Mouse (Mus musculus) limb, embryonic 12.5 days (tissue): ENCODE data around the gene Tnfrsf22. TPM values are rescaled to one million over a fixed set of nuclear protein-coding genes. Genes with fewer than 3 reads are reported as not detected.
"Not testable (repeated sequence)": the region's sequence is repeated elsewhere in the genome, so short reads cannot be mapped to it uniquely, and the experiment has no call there.

Experiments
- ATAC-seq: fragments of 200-750 bp; cut with Nextera tagmentation; 2 replicates; pipeline ENCODE4 v1.8.0; 2017; ENCODE audit warnings: low read depth, moderate TSS enrichment; ENCODE audit not compliant: insufficient number of reproducible peaks, insufficient read depth, low FRiP score, low TSS enrichment
- H3K27ac ChIP-seq: fragments of 300-500 bp; sonication (generic); 2 replicates; pipeline ENCODE4 v1.5.1; 2016; ENCODE audit warnings: mild to moderate bottlenecking, moderate library complexity
- H3K27me3 ChIP-seq: fragments of 300-500 bp; sonication (generic); 2 replicates; pipeline ENCODE4 v1.6.1; 2016; ENCODE audit warnings: mild to moderate bottlenecking, moderate library complexity
- H3K36me3 ChIP-seq: fragments of 300-500 bp; sonication (generic); 2 replicates; pipeline ENCODE4 v1.6.1; 2016; ENCODE audit warnings: mild to moderate bottlenecking, moderate library complexity
- H3K4me1 ChIP-seq: fragments of 300-500 bp; sonication (generic); replicated peaks from 2 replicates; pipeline ENCODE4 v1.6.1; 2016
- H3K4me2 ChIP-seq: fragments of 300-500 bp; sonication (generic); 2 replicates; pipeline ENCODE4 v1.6.1; 2016; ENCODE audit warnings: mild to moderate bottlenecking, moderate library complexity
- H3K4me3 ChIP-seq: fragments of 300-500 bp; sonication (generic); replicated peaks from 2 replicates; pipeline ENCODE4 v1.5.1; 2016; ENCODE audit warnings: mild to moderate bottlenecking
- H3K9ac ChIP-seq: fragments of 300-500 bp; sonication (generic); replicated peaks from 2 replicates; pipeline ENCODE4 v1.6.1; 2016; ENCODE audit warnings: mild to moderate bottlenecking, moderate library complexity
- H3K9me3 ChIP-seq: fragments of 300-500 bp; sonication (generic); 2 replicates; pipeline ENCODE4 v1.6.1; 2016; ENCODE audit warnings: mild to moderate bottlenecking, moderate library complexity
- WGBS: fragments of 180-500 bp; shearing (Covaris S2); methylation state at CpG from one replicate; pipeline ENCODE4 v1.1.7; 2016; 5-methylcytosine and 5-hydroxymethylcytosine counted together
- polyA plus RNA-seq: library from polyadenylated mRNA; unstranded; fragments of >200 nt; fragmentation: Nextera tagmentation; extraction: Ambion mirVana; gene quantifications from 2 replicates; pipeline ENCODE4 v1.2.1, GENCODE M21; 2016

The Tnfrsf22 gene
- polyA plus RNA-seq, result 11.4 and 12.8 TPM in 2 replicates

DNA sequence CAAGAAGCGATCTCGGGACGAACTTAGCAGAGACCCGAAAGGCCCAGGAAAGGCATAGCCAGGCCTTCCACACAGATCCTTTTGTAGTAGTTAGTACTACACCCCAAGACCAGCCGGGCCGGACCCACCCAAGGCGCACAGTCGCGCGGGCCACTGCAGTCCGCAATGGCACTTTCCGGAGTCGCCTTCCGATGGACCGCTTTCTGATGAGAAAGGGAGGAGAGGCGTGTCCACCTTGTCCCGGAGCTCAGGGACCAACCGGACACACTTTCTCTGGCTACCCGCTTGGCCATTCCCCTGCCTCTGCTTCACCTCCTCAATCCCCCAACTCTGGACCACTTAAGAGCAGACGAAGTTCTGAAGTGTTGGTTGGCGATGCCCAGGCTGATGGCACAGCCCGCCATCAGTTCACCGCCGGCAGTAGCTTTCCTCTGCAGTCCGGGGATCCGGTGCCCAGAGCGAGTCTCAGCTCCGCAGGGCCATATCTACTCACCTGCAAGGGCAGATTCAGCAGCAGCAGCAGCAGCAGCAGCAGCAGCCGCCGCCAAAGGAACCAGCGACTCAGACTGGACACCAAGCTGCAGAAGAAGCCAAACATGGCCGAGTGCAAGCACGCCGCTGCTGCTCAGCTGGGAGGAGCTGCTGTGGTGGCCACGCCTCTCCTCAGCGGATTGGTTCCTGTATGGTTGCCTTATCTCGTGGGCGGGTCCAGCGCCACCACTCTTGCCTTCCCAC lies at the start of gene Tnfrsf22:
Tnfrsf22 (minus strand) TSS at position 628 of the 735 bp plus-strand sequence.
- H3K9ac ChIP-seq, result peak within 1 kb of the TSS; percentile 66
- H3K27ac ChIP-seq, result 0 out of 2 replicates have a peak within 1 kb of the TSS, but pooled peaks have one; percentile 17
- H3K9me3 ChIP-seq, result peaks cover 13% of the 10 kb centered on the region; the same call in 1 of the 2 replicates
- H3K36me3 ChIP-seq, result no peaks in the 10 kb centered on the region
- 2% methylated on average over 39 of the region's 39 CpGs for WGBS
- H3K4me1 ChIP-seq, result no peaks in the 10 kb centered on the region
- peak; percentile 92 for ATAC-seq
- no peaks in the 10 kb centered on the region for H3K27me3 ChIP-seq
- peak within 1 kb of the TSS; percentile 82 for H3K4me2 ChIP-seq
- peak within 1 kb of the TSS; percentile 71 for H3K4me3 ChIP-seq

GRCm38 (mm10) chr7:143696140-143696539 lies 46.7 kb upstream of the Tnfrsf22 start:
- no peak overlapping the region for H3K9ac ChIP-seq
- H3K4me1 ChIP-seq, result no peaks in the 10 kb centered on the region
- peaks cover 90% of the 10 kb centered on the region for H3K36me3 ChIP-seq
- no peak for ATAC-seq
- no peak overlapping the region for H3K4me2 ChIP-seq
- no peak overlapping the region for H3K4me3 ChIP-seq
- H3K9me3 ChIP-seq, result 0 out of 2 replicates have a peak, but pooled peaks cover 4% of the 10 kb centered on the region
- no peaks in the 10 kb centered on the region for H3K27me3 ChIP-seq
- 65% methylated on average over 2 of the region's 2 CpGs for WGBS
- H3K27ac ChIP-seq, result no peak overlapping the region

GRCm38 (mm10) chr7:143694550-143694949 lies 45.1 kb upstream of the Tnfrsf22 start:
- 90% methylated on average over 7 of the region's 7 CpGs for WGBS
- peaks cover 95% of the 10 kb centered on the region for H3K36me3 ChIP-seq
- no peak overlapping the region for H3K4me3 ChIP-seq
- no peaks in the 10 kb centered on the region for H3K4me1 ChIP-seq
- H3K27me3 ChIP-seq, result no peaks in the 10 kb centered on the region
- no peak for ATAC-seq
- 0 out of 2 replicates have a peak, but pooled peaks cover 4% of the 10 kb centered on the region for H3K9me3 ChIP-seq
- H3K9ac ChIP-seq, result no peak overlapping the region
- H3K27ac ChIP-seq, result no peak overlapping the region
- no peak overlapping the region for H3K4me2 ChIP-seq

GRCm38 (mm10) chr7:143692746-143693510 lies 43.5 kb upstream of the Tnfrsf22 start:
- WGBS, result 87% methylated on average over 12 of the region's 12 CpGs

GRCm38 (mm10) chr7:143691909-143692308 lies 42.4 kb upstream of the Tnfrsf22 start:
- 91% methylated on average over 4 of the region's 4 CpGs for WGBS
- Histone ChIP-seq H3K9me3 (0 out of 2 replicates have a peak, but pooled peaks cover 4% of the 10 kb centered on the region), H3K9ac (no peak overlapping the region), H3K4me1 (no peaks in the 10 kb centered on the region), H3K27me3 (no peaks in the 10 kb centered on the region), H3K4me3 (no peak overlapping the region), H3K4me2 (no peak overlapping the region), H3K27ac (no peak overlapping the region), H3K36me3 (peaks cover 90% of the 10 kb centered on the region)
- ATAC-seq, result no peak

More at GRCm38 (mm10) chr7:143692746-143693510, 43.5 kb upstream of the Tnfrsf22 start:
- Histone ChIP-seq H3K9ac (no peak overlapping the region), H3K36me3 (peaks cover 95% of the 10 kb centered on the region), H3K27me3 (no peaks in the 10 kb centered on the region), H3K4me1 (no peaks in the 10 kb centered on the region), H3K4me3 (no peak overlapping the region), H3K4me2 (no peak overlapping the region), H3K9me3 (0 out of 2 replicates have a peak, but pooled peaks cover 4% of the 10 kb centered on the region), H3K27ac (no peak overlapping the region)
- ATAC-seq, result no peak

- Histone ChIP-seq H3K4me2 (no peak overlapping the region), H3K27ac (no peak overlapping the region), H3K36me3 (peaks cover 84% of the 10 kb centered on the region), H3K4me1 (no peaks in the 10 kb centered on the region), H3K27me3 (no peaks in the 10 kb centered on the region), H3K4me3 (no peak overlapping the region), H3K9ac (no peak overlapping the region), H3K9me3 (0 out of 2 replicates have a peak, but pooled peaks cover 2% of the 10 kb centered on the region)
- WGBS, result 92% methylated on average over 5 of the region's 5 CpGs
- ATAC-seq, result no peak
Observed at GRCm38 (mm10) chr7:143691181-143691580, 41.7 kb upstream of the Tnfrsf22 start.

DNA sequence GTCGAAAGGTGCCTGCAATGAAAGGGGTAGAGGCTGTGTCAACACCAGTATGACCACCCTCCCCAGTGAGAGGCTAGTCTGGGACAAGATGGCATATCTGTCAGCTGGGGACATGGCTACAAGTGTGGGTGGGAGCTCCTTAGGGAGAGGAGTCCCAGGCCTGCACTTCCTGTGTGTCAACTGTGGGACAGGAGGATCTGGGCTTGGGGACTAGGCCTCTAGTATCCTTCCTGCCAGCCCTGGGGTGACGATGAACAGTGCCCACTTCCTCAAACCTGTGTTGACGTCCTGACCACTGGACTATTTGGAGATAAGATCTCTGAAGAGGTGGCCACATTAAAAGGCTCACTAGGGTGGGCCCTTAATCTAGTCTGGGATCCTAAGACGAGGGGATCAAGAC lies 40.5 kb upstream of the Tnfrsf22 start:
- no peak for ATAC-seq
- WGBS, result 66% methylated on average over 4 of the region's 4 CpGs
- Histone ChIP-seq H3K36me3 (peaks cover 72% of the 10 kb centered on the region), H3K4me1 (no peaks in the 10 kb centered on the region), H3K9me3 (no peaks in the 10 kb centered on the region), H3K9ac (no peak overlapping the region), H3K27me3 (peaks cover 4% of the 10 kb centered on the region), H3K27ac (no peak overlapping the region), H3K4me3 (no peak overlapping the region), H3K4me2 (no peak overlapping the region)

DNA sequence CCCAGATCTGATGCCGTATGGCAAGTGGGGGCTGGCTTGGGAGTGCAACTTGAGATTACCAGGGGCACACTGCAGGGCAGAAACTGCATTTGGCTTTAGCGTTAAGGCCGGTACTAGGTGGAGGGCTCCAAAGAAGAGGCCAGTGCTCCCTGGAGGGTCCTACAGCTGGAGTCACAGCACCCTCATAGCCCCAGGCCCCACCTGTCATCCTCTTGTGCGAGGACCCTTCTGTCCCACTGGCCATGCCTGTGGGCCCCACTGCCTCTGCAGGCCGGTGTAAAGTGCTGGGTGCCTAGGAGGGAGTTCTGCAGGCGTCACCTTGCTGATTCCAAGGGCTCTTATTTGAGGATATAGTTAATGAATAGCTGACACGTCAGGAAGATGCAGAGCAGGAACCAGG lies 40.0 kb upstream of the Tnfrsf22 start:
- Histone ChIP-seq H3K9ac (no peak overlapping the region), H3K27ac (no peak overlapping the region), H3K4me2 (no peak overlapping the region), H3K27me3 (peaks cover 5% of the 10 kb centered on the region), H3K9me3 (no peaks in the 10 kb centered on the region), H3K4me1 (no peaks in the 10 kb centered on the region), H3K36me3 (peaks cover 67% of the 10 kb centered on the region), H3K4me3 (no peak overlapping the region)
- no peak for ATAC-seq
- 73% methylated on average over 7 of the region's 7 CpGs for WGBS

DNA sequence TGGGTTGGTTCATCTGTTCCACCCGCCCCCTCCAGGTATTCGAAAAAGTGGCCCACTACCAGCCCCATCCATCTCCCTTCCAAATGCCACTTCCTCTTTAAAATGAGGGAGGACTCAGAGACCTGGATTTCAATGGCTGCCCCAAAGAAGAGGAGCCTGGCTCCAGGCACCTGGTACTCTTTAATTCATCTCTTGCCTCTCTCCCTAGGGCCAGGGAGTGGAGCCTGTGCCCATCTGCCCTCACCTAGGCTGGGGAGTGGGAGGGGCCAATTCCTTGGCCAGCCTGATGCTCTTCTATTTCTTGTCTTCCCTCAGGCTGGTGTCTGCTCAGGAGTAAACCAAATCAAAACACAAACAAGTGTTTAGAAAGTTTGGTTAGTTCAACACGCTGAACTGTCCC lies 37.2 kb upstream of the Tnfrsf22 start:
- H3K36me3 ChIP-seq, result peaks cover 39% of the 10 kb centered on the region
- WGBS, result 66% methylated on average over 3 of the region's 3 CpGs

DNA sequence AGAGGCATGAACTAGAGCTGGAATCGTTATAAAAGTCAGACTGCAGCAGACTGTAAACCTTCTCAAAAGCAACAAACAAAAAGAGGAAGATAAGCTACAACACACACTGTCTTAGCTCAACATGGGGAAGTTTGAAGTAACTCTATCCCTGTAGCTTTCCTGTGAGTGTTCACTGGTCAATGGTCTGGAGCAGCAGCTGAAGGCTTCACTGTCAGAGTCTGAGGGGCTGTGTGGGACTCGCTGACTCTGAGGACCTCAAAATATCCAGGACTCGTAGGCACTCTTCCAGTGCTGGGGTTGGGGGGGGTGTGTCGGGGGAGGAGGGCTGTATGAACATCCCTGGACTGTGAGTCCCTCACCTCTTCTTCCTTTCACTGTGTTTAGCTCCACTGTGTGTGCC lies 36.7 kb upstream of the Tnfrsf22 start:
- H3K27me3 ChIP-seq, H3K9me3 ChIP-seq, H3K4me1 ChIP-seq, H3K4me2 ChIP-seq, H3K9ac ChIP-seq, H3K27ac ChIP-seq, H3K4me3 ChIP-seq: not testable (repeated sequence)
- peaks cover 35% of the 10 kb centered on the region for H3K36me3 ChIP-seq
- 62% methylated on average over 4 of the region's 4 CpGs for WGBS
- peak; percentile 27; the same call in 1 of the 2 replicates for ATAC-seq

More for the DNA sequence above, 37.2 kb upstream of the Tnfrsf22 start:
- not testable (repeated sequence) for ATAC-seq, H3K4me3 ChIP-seq, H3K4me2 ChIP-seq, H3K27ac ChIP-seq, H3K9ac ChIP-seq, H3K27me3 ChIP-seq, H3K9me3 ChIP-seq, H3K4me1 ChIP-seq

DNA sequence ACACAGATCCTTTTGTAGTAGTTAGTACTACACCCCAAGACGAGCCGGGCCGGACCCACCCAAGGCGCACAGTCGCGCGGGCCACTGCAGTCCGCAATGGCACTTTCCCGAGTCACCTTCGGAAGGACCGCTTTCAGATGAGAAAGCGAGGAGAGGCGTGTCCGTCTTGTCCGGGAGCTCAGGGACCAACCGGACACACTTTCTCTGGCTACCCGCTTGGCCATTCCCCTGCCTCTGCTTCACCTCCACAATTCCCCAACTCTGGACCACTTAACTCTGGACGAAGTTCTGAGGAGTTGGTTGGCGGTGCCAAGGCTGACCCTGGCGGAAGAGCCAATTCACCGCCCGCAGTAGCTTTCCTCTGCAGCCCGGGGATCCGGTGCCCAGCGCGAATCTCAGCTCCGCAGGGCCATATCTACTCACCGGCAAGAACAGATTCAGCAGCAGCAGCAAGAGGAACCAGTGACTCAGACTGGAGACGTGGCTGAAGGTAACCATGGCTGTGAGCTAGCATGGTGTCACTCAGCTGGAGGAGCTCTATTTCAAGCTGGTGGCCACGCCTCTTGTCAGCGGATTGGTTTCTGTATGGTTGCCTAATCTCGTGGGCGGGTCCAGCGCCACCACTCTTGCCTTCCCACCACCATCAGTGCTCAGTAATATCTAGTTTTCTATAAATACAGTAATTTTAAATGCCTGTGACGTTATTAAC lies 36.1 kb upstream of the Tnfrsf22 start, which contains the start of gene Tnfrsf23:
Tnfrsf23 (minus strand) TSS at position 514 of the 709 bp plus-strand sequence.
- peaks cover 28% of the 10 kb centered on the region for H3K36me3 ChIP-seq
- peak within 1 kb of the TSS; percentile 75 for H3K4me2 ChIP-seq
- no peak within 1 kb of the TSS for H3K27ac ChIP-seq
- ATAC-seq, result peak; percentile 85
- H3K4me3 ChIP-seq, result peak within 1 kb of the TSS; percentile 42
- no peaks in the 10 kb centered on the region for H3K9me3 ChIP-seq
- H3K27me3 ChIP-seq, result peaks cover 9% of the 10 kb centered on the region
- H3K4me1 ChIP-seq, result no peaks in the 10 kb centered on the region
- 3% methylated on average over 35 of the region's 35 CpGs for WGBS
- no peak within 1 kb of the TSS; the same call in 1 of the 2 replicates for H3K9ac ChIP-seq
